Mouse (Mus musculus): ENCODE results near the gene Exd1. TPM values are rescaled to one million over a fixed set of nuclear protein-coding genes. Genes with fewer than 3 reads are reported as not detected.
A peak's percentile ranks its signal among the peaks of the same experiment; 100 is the strongest.

The Exd1 gene
- polyA plus RNA-seq, 1 experiment from 2014 or later = 0.42 TPM

DNA sequence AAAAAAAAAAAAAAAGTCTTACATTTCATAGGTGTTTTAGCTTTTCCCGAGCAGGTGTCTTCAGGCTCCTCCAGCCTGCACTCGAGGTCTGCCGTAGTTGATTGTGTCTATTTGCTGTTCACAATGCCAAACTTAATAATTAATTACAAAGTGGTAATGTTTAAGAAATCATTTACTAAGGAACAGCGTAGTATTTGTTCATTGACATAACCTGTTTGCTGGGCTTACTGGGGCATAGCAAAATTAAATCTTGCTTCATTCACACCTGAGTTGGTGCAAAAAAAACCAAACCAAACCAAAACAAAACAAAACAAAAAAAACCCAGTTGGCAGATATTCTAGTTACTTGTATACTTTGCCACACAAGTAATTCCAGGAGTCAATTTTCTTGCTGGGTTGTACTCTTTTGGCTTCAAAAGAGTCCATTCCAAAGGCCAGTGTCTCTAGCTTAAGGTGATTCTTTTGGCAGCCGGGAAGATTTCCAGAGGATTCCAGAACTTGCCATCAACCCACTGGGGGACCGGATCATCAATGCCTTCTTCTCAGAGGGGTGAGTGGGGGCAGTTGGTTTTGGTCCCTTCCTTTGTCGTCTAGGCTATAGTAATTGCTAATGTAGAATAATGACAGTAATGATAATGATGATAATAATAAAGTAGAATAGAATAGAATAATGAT, 18.9 kb upstream of the Exd1 start:
- WGBS = 69% methylated on average over 7 of the region's 7 CpGs
- H3K27ac ChIP-seq = no peak overlapping the region
- H3K4me1 ChIP-seq = no peaks in the 10 kb centered on the region
- no peak overlapping the region for H3K4me3 ChIP-seq (replicated peaks)
- peak; percentile 43; the same call in 1 of the 2 replicates for ATAC-seq (ENCODE audit: insufficient read depth, low FRiP score, low read depth)
- no peaks in the 10 kb centered on the region for H3K27me3 ChIP-seq (replicated peaks)
- no peak overlapping the region for H3K9ac ChIP-seq
- H3K36me3 ChIP-seq = no peaks in the 10 kb centered on the region
- H3K9me3 ChIP-seq = no peaks in the 10 kb centered on the region
- H3K4me2 ChIP-seq = no peak overlapping the region

DNA sequence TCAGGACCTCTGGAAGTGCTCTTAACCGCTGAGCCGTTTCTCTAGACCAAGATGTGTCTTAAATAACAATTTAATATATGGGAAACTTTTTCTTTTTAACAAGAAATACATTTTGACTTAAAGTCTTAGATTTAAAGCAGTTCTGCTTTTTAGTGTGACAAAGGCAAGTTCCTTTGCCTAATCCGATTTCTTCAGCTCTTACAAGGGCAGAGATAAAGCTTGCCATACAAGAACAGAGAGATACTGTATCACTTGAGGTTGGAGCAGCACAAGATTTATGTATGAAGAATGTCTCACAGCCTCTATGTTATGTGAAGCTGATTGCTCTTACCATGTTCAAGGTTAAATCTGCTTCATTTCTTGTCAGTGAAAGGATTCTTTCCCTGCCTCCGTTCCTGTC, 17.9 kb upstream of the Exd1 start:
- 78% methylated on average over 4 of the region's 4 CpGs for WGBS
- Histone ChIP-seq H3K27me3 (replicated peaks) (no peaks in the 10 kb centered on the region), H3K4me1 (no peaks in the 10 kb centered on the region), H3K27ac (no peak overlapping the region), H3K36me3 (no peaks in the 10 kb centered on the region), H3K4me2 (no peak overlapping the region), H3K9me3 (no peaks in the 10 kb centered on the region), H3K4me3 (replicated peaks) (no peak overlapping the region), H3K9ac (no peak overlapping the region)
- no peak for ATAC-seq (ENCODE audit: insufficient read depth, low FRiP score, low read depth)

DNA sequence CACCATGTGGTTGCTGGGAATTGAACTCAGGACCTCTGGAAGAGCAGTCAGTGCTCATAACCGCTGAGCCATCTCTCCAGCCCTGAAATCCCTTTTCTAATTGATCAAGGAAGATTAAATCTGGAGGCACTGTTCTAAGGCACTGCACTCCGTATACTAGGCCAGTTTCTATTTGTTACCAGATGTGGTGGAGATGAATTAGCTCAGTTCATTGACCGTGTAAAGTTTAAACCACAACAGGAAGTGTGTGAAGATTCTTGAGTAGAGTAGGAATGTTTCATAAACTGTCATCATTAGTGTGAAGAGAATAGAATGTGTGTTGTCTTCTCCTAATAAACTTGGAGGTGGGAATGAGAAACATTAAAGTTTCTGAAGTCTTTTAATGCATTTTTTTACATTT, 14.4 kb upstream of the Exd1 start:
- Histone ChIP-seq H3K4me3 (replicated peaks) (no peak overlapping the region), H3K4me1 (no peaks in the 10 kb centered on the region), H3K9ac (no peak overlapping the region), H3K27ac (no peak overlapping the region), H3K36me3 (no peaks in the 10 kb centered on the region), H3K4me2 (no peak overlapping the region), H3K9me3 (no peaks in the 10 kb centered on the region), H3K27me3 (replicated peaks) (no peaks in the 10 kb centered on the region)
- ATAC-seq (ENCODE audit: insufficient read depth, low FRiP score, low read depth) = no peak
- 70% methylated on average over 3 of the region's 3 CpGs for WGBS

DNA sequence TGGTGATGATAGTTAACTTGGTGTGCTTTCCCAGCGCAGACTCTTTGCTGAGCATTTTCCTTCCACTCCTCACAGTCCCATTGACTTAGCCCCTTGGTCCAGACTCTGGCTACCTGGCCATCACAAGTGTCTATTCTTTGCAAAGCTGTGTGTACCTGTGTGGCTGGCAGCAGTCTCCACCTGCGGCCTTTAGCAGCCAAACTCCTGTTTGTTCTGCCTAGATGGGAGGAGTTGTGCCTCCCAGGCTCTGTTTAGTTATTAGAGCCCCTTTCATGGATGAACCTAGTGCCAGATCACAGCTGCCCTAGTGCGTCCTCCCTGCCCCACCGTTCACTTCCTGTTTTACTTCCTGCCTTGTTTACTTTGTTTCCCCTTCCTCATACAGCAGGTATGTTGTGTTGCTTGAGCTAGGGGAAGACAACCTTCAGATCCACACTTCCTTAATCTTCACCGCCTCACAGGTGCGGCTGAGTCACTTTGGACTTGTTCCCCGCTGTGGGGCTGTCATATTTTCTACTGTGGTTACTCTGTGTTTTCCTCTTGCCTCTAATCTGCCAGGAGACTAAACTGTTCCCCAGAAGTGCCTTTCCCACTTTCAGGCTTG, 11.4 kb upstream of the Exd1 start:
- WGBS = 52% methylated on average over 7 of the region's 7 CpGs
- no peaks in the 10 kb centered on the region for H3K36me3 ChIP-seq
- H3K4me1 ChIP-seq = no peaks in the 10 kb centered on the region
- H3K4me3 ChIP-seq (replicated peaks) = no peak overlapping the region
- H3K4me2 ChIP-seq = no peak overlapping the region
- H3K27ac ChIP-seq = peak overlapping the region; percentile 54
- no peaks in the 10 kb centered on the region for H3K27me3 ChIP-seq (replicated peaks)
- peak; percentile 39; the same call in 1 of the 2 replicates for ATAC-seq (ENCODE audit: insufficient read depth, low FRiP score, low read depth)
- H3K9me3 ChIP-seq = no peaks in the 10 kb centered on the region
- no peak overlapping the region for H3K9ac ChIP-seq

DNA sequence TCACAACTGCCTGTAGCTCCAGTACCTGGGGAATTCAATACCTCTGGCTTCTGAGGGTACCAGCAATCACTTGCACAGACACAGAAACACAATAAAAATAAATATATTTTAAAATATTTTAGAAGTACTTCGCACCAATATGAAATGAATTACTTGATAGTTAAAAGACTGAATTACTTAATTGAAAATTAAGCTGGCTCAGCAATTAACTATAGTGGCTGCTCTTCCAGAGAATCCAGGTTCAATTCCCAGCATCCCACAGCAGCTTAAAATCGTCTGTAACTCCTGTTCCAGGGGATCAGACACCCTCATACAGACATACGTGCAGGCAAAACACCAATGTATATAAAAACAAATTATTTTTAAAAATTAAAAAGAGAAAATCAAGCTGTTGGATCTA, 10.6 kb upstream of the Exd1 start:
- no peak overlapping the region for H3K4me2 ChIP-seq
- ATAC-seq (ENCODE audit: insufficient read depth, low FRiP score, low read depth) = no peak
- no peaks in the 10 kb centered on the region for H3K27me3 ChIP-seq (replicated peaks)
- H3K27ac ChIP-seq = no peak overlapping the region
- H3K4me3 ChIP-seq (replicated peaks) = no peak overlapping the region
- WGBS = 82% methylated on average over 3 of the region's 3 CpGs
- no peaks in the 10 kb centered on the region for H3K4me1 ChIP-seq
- H3K9ac ChIP-seq = no peak overlapping the region
- no peaks in the 10 kb centered on the region for H3K36me3 ChIP-seq
- no peaks in the 10 kb centered on the region for H3K9me3 ChIP-seq

DNA sequence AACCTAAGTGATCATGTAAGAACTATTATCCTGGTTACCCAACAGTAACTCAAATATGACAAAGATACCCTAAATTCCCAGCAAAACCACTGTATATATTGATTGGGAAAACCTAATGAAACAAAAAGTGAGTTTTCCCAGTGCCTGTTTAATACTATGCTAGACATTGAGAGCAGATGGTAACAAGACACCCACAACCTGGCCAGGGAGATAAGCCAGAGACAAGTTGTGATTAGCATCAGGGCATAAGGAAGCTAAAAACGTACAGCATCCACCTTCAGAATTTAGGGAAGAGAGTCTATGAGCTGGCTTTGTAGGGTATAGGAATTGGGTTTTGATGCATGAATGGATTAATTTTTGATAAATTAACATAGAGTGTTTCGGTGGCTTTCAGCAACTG, 2.3 kb upstream of the Exd1 start:
- Histone ChIP-seq H3K9ac (no peak overlapping the region), H3K4me3 (replicated peaks) (no peak overlapping the region), H3K4me1 (peaks cover 10% of the 10 kb centered on the region; the same call in 1 of the 2 replicates), H3K9me3 (no peaks in the 10 kb centered on the region), H3K36me3 (no peaks in the 10 kb centered on the region), H3K27me3 (replicated peaks) (no peaks in the 10 kb centered on the region), H3K4me2 (no peak overlapping the region), H3K27ac (no peak overlapping the region)
- 76% methylated on average over 2 of the region's 2 CpGs for WGBS
- ATAC-seq (ENCODE audit: insufficient read depth, low FRiP score, low read depth) = no peak

DNA sequence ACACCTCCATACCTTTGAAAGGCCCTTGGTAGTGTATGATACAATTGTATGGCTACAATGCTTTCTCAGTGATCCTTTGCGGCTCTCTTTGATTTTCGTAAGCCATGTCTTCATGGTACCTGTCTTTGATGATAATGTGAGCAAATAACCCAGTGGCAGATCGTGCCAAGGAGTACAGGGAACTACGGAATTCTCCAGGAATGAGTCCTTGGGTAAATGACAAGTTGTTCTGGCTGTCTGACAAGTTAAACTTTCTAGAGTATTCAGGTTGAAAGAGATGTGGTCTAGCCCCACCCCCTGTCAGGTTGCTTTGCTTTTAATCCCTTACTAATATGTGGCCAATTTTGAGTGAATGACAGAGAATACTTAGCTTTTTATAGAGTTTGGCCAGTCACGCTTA, 1.3 kb upstream of the Exd1 start:
- 61% methylated on average over 5 of the region's 5 CpGs for WGBS
- Histone ChIP-seq H3K36me3 (no peaks in the 10 kb centered on the region), H3K27me3 (replicated peaks) (no peaks in the 10 kb centered on the region), H3K4me2 (peak overlapping the region; percentile 84), H3K9ac (no peak overlapping the region), H3K9me3 (no peaks in the 10 kb centered on the region), H3K4me3 (replicated peaks) (peak overlapping the region; percentile 64), H3K4me1 (peaks cover 10% of the 10 kb centered on the region; the same call in 1 of the 2 replicates), H3K27ac (peak overlapping the region; percentile 76; the same call in 1 of the 2 replicates)
- ATAC-seq (ENCODE audit: insufficient read depth, low FRiP score, low read depth) = no peak

DNA sequence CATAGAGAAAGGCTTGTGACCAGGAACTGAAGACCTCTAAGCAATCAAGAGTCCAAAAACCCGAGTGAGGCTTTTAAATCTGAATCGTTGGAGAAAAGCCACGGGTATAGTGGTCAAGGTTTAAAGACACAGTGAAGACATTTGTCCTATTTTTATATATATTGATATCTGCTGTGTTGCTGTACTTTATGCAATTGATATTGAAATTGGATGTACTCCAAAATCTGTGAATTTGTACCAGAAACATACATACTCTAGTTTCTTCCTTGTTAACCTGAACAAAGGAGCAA, 889 bp upstream of the Exd1 start:
- Histone ChIP-seq H3K9me3 (no peaks in the 10 kb centered on the region), H3K4me1 (peaks cover 10% of the 10 kb centered on the region; the same call in 1 of the 2 replicates), H3K27ac (peak overlapping the region; percentile 76), H3K36me3 (no peaks in the 10 kb centered on the region), H3K27me3 (replicated peaks) (no peaks in the 10 kb centered on the region), H3K4me3 (replicated peaks) (peak overlapping the region; percentile 64), H3K4me2 (peak overlapping the region; percentile 84), H3K9ac (no peak overlapping the region; the same call in 1 of the 2 replicates)
- 5% methylated on average over 3 of the region's 3 CpGs for WGBS
- no peak for ATAC-seq (ENCODE audit: insufficient read depth, low FRiP score, low read depth)

DNA sequence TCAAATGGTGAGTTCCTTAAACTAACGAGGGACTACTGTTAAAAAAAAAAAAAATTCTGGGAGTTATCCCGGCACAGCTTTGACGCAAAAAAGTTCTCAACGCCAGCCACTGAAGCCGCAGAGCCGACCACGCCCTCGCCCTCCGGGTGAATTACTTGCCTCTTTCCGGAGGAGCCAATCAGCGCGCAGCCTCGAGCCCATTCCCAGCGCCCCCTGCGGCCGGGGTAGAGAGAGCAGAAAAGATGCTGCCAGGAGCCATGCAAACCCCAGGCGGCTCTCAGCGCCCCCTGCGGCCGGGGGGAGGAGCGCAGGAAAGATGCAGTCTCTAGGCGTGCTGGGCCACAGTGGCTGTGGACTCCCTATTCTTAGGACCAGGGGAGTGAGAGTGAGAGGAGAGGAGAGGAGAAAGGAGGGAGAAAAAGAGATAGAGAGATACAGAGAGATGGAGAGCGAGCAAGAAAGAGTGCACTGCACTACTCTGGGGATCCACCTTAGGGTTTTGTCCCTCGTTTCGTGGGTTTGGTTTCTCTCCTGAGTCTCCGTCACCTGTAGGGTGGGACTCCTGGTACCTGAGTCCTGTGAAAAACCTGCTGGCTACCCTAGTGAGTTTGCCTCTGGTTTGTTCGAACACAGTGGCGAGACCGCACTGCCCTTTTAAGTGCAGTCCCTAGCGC, 442 bp downstream of the Exd1 start:
- Histone ChIP-seq H3K4me2 (peak overlapping the region; percentile 84), H3K36me3 (no peaks in the 10 kb centered on the region), H3K27me3 (replicated peaks) (no peaks in the 10 kb centered on the region), H3K27ac (peak overlapping the region; percentile 90), H3K4me1 (peaks cover 10% of the 10 kb centered on the region; the same call in 1 of the 2 replicates), H3K9me3 (no peaks in the 10 kb centered on the region), H3K4me3 (replicated peaks) (peak overlapping the region; percentile 64), H3K9ac (peak overlapping the region; percentile 33; the same call in 1 of the 2 replicates)
- under 1% methylated on average over 30 of the region's 30 CpGs for WGBS
- ATAC-seq (ENCODE audit: insufficient read depth, low FRiP score, low read depth) = peak; percentile 70

DNA sequence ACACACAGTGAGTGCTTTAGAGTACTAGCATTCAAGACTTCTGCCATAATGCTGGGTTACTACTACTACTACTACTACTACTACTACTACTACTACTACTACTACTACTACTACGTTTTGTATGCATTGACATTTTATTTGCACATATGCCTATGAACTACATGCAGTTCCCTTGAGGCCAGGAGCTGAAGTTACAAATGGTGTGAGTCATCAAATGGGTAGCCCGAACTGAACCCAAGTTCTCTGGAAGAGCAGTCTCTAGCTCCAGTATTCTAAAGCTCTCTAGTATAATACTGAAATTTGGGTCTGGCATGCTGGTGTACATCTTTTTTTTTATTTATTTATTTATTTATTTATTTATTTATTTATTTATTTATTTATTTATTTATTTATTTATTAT, 3.8 kb downstream of the Exd1 start:
- H3K4me1 ChIP-seq = peaks cover 2% of the 10 kb centered on the region; the same call in 1 of the 2 replicates
- H3K4me3 ChIP-seq (replicated peaks) = no peak overlapping the region
- no peaks in the 10 kb centered on the region for H3K36me3 ChIP-seq
- no peaks in the 10 kb centered on the region for H3K27me3 ChIP-seq (replicated peaks)
- no peak for ATAC-seq (ENCODE audit: insufficient read depth, low FRiP score, low read depth)
- H3K27ac ChIP-seq = no peak overlapping the region
- 71% methylated on average over 2 of the region's 2 CpGs for WGBS
- H3K9ac ChIP-seq = no peak overlapping the region
- H3K9me3 ChIP-seq = no peaks in the 10 kb centered on the region
- H3K4me2 ChIP-seq = no peak overlapping the region

DNA sequence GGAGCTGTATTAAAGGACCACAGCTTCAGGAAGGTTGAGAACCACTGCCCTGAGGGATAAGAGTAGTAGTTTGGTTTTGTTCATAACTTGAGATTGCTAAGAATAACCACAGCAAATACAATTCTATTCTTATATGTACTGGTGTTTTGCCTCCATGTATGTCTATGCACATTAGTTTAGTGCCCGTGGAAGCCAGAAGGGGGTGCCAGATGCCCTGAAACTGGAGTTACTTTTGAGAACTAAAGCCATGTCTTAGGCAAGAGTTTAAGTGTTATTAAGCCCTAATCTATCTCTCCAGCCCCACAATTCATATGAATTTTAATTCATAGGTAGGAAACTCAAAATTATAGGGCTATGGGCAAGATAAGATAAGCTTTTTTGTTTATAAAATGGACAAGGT, 5.3 kb downstream of the Exd1 start:
- no peak overlapping the region for H3K4me3 ChIP-seq (replicated peaks)
- no peaks in the 10 kb centered on the region for H3K4me1 ChIP-seq
- H3K4me2 ChIP-seq = no peak overlapping the region
- WGBS = 21% methylated on average over 1 of the region's 1 CpGs
- H3K27me3 ChIP-seq (replicated peaks) = no peaks in the 10 kb centered on the region
- H3K9me3 ChIP-seq = no peaks in the 10 kb centered on the region
- no peak overlapping the region for H3K9ac ChIP-seq
- H3K27ac ChIP-seq = no peak overlapping the region
- ATAC-seq (ENCODE audit: insufficient read depth, low FRiP score, low read depth) = no peak
- no peaks in the 10 kb centered on the region for H3K36me3 ChIP-seq

DNA sequence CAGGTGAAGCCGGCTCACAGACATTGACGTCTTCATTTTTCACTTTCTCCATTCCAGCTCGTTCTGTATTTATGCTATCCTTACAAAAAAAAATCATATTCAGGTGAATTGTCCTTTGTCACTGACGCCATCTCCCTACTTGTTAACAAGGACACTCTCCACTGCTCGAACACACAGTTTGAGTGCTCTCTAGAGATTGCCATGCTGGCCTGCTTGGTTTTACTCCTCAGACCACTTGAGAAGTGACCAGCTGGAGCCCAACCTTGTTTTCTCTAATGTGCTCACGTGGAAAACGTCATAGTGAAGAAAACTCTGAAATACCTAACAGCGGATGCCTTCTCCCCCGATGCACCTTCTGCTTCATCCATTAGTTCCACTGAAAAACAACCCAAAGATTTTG, 8.6 kb downstream of the Exd1 start:
- Histone ChIP-seq H3K4me1 (no peaks in the 10 kb centered on the region), H3K4me3 (replicated peaks) (no peak overlapping the region), H3K36me3 (no peaks in the 10 kb centered on the region), H3K27ac (no peak overlapping the region), H3K27me3 (replicated peaks) (no peaks in the 10 kb centered on the region), H3K9ac (no peak overlapping the region), H3K4me2 (no peak overlapping the region), H3K9me3 (no peaks in the 10 kb centered on the region)
- ATAC-seq (ENCODE audit: insufficient read depth, low FRiP score, low read depth) = no peak
- WGBS = 75% methylated on average over 9 of the region's 9 CpGs
